Mouse (Mus musculus) urinary bladder, postnatal 14 days (tissue): ENCODE results near the gene Frmd7.

Source experiments
- DNase-seq: peaks from one replicate; pipeline ENCODE4 v3.0.0; 2021; ENCODE audit warnings: low spot score

Gene Frmd7

GRCm38 (mm10) chrX:50863771-50864170 is 78.7 kb downstream of the Frmd7 start:
- no peak for DNase-seq

- DNase-seq: no peak
Observed at GRCm38 (mm10) chrX:50850428-50851184, 91.9 kb downstream of the Frmd7 start.
